Mouse (Mus musculus): ENCODE data around the gene Slc22a14. TPM values are rescaled to one million over a fixed set of nuclear protein-coding genes. Genes with fewer than 3 reads are reported as not detected.
"Not testable (repeated sequence)": the region's sequence is repeated elsewhere in the genome, so short reads cannot be mapped to it uniquely, and the experiment has no call there.

Slc22a14 gene
- polyA plus RNA-seq, 1 experiment from 2014 or later, result not detected

- H3K4me3 ChIP-seq (ENCODE audit: low read depth, low read length), result no peak overlapping the region
- ATAC-seq (ENCODE audit: low FRiP score) (no peak), DNase-seq (ENCODE audit: low spot score) (no peak)
- H3K9ac ChIP-seq (ENCODE audit: low read depth, low read length), result no peak overlapping the region
- H3K36me3 ChIP-seq (ENCODE audit: control insufficient read depth, insufficient read depth, low read length), result peaks cover 4% of the 10 kb centered on the region; the same call in 1 of the 2 replicates
- no peaks in the 10 kb centered on the region for H3K4me1 ChIP-seq (replicated peaks; ENCODE audit: control insufficient read depth, insufficient read depth, low read length)
- WGBS, result 94% methylated on average over 6 of the region's 6 CpGs
- H3K9me3 ChIP-seq (ENCODE audit: control insufficient read depth, low read length), result no peaks in the 10 kb centered on the region
- H3K27me3 ChIP-seq (ENCODE audit: control insufficient read depth, insufficient read depth, low read length), result no peaks in the 10 kb centered on the region
- H3K27ac ChIP-seq (ENCODE audit: low read depth, low read length), result no peak overlapping the region
- H3K4me2 ChIP-seq (replicated peaks; ENCODE audit: low read depth, low read length), result no peak overlapping the region
These were observed 97.2 kb downstream of the Slc22a14 start for GRCm38 (mm10) chr9:119268120-119268519.

GRCm38 (mm10) chr9:119266121-119266395, 99.3 kb downstream of the Slc22a14 start:
- H3K4me1 ChIP-seq (replicated peaks; ENCODE audit: control insufficient read depth, insufficient read depth, low read length); H3K9me3 ChIP-seq (ENCODE audit: control insufficient read depth, low read length); H3K27ac ChIP-seq (ENCODE audit: low read depth, low read length); H3K4me3 ChIP-seq (ENCODE audit: low read depth, low read length); DNase-seq (ENCODE audit: low spot score); ATAC-seq (ENCODE audit: low FRiP score); H3K27me3 ChIP-seq (ENCODE audit: control insufficient read depth, insufficient read depth, low read length); H3K9ac ChIP-seq (ENCODE audit: low read depth, low read length); H3K4me2 ChIP-seq (replicated peaks; ENCODE audit: low read depth, low read length); H3K36me3 ChIP-seq (ENCODE audit: control insufficient read depth, insufficient read depth, low read length): not testable (repeated sequence)
- WGBS, result 93% methylated on average over 5 of the region's 5 CpGs

GRCm38 (mm10) chr9:119265373-119266120, 99.8 kb downstream of the Slc22a14 start:
- not testable (repeated sequence) for ATAC-seq (ENCODE audit: low FRiP score); H3K4me2 ChIP-seq (replicated peaks; ENCODE audit: low read depth, low read length); H3K36me3 ChIP-seq (ENCODE audit: control insufficient read depth, insufficient read depth, low read length); H3K9me3 ChIP-seq (ENCODE audit: control insufficient read depth, low read length); DNase-seq (ENCODE audit: low spot score); H3K27ac ChIP-seq (ENCODE audit: low read depth, low read length); H3K4me1 ChIP-seq (replicated peaks; ENCODE audit: control insufficient read depth, insufficient read depth, low read length); H3K4me3 ChIP-seq (ENCODE audit: low read depth, low read length); H3K9ac ChIP-seq (ENCODE audit: low read depth, low read length); H3K27me3 ChIP-seq (ENCODE audit: control insufficient read depth, insufficient read depth, low read length)
- 88% methylated on average over 1 of the region's 1 CpGs for WGBS

GRCm38 (mm10) chr9:119263067-119263466, 102.3 kb downstream of the Slc22a14 start:
- peaks cover 4% of the 10 kb centered on the region; the same call in 1 of the 2 replicates for H3K36me3 ChIP-seq (ENCODE audit: control insufficient read depth, insufficient read depth, low read length)
- H3K4me2 ChIP-seq (replicated peaks; ENCODE audit: low read depth, low read length), result no peak overlapping the region
- H3K4me3 ChIP-seq (ENCODE audit: low read depth, low read length), result no peak overlapping the region
- H3K4me1 ChIP-seq (replicated peaks; ENCODE audit: control insufficient read depth, insufficient read depth, low read length), result no peaks in the 10 kb centered on the region
- H3K9ac ChIP-seq (ENCODE audit: low read depth, low read length), result no peak overlapping the region
- no peak overlapping the region for H3K27ac ChIP-seq (ENCODE audit: low read depth, low read length)
- no peaks in the 10 kb centered on the region for H3K9me3 ChIP-seq (ENCODE audit: control insufficient read depth, low read length)
- no peak for ATAC-seq (ENCODE audit: low FRiP score)
- no peaks in the 10 kb centered on the region for H3K27me3 ChIP-seq (ENCODE audit: control insufficient read depth, insufficient read depth, low read length)
- no peak for DNase-seq (ENCODE audit: low spot score)
- WGBS, result 96% methylated on average over 4 of the region's 4 CpGs

- Histone ChIP-seq H3K4me2 (replicated peaks; ENCODE audit: low read depth, low read length) (no peak overlapping the region), H3K27me3 (ENCODE audit: control insufficient read depth, insufficient read depth, low read length) (no peaks in the 10 kb centered on the region), H3K4me3 (ENCODE audit: low read depth, low read length) (no peak overlapping the region), H3K4me1 (replicated peaks; ENCODE audit: control insufficient read depth, insufficient read depth, low read length) (no peaks in the 10 kb centered on the region), H3K9ac (ENCODE audit: low read depth, low read length) (no peak overlapping the region), H3K27ac (ENCODE audit: low read depth, low read length) (no peak overlapping the region), H3K9me3 (ENCODE audit: control insufficient read depth, low read length) (no peaks in the 10 kb centered on the region), H3K36me3 (ENCODE audit: control insufficient read depth, insufficient read depth, low read length) (peaks cover 5% of the 10 kb centered on the region; the same call in 1 of the 2 replicates)
- WGBS, result 99% methylated on average over 2 of the region's 2 CpGs
- ATAC-seq (ENCODE audit: low FRiP score) (no peak), DNase-seq (ENCODE audit: low spot score) (no peak)
These were observed 104.5 kb downstream of the Slc22a14 start for GRCm38 (mm10) chr9:119260825-119261224.

- H3K9ac ChIP-seq (ENCODE audit: low read depth, low read length), result no peak overlapping the region
- H3K4me2 ChIP-seq (replicated peaks; ENCODE audit: low read depth, low read length), result no peak overlapping the region
- H3K4me3 ChIP-seq (ENCODE audit: low read depth, low read length), result no peak overlapping the region
- H3K4me1 ChIP-seq (replicated peaks; ENCODE audit: control insufficient read depth, insufficient read depth, low read length), result no peaks in the 10 kb centered on the region
- no peaks in the 10 kb centered on the region for H3K27me3 ChIP-seq (ENCODE audit: control insufficient read depth, insufficient read depth, low read length)
- H3K27ac ChIP-seq (ENCODE audit: low read depth, low read length), result no peak overlapping the region
- DNase-seq (ENCODE audit: low spot score) (no peak), ATAC-seq (ENCODE audit: low FRiP score) (no peak)
- H3K9me3 ChIP-seq (ENCODE audit: control insufficient read depth, low read length), result no peaks in the 10 kb centered on the region
- WGBS, result 94% methylated on average over 2 of the region's 2 CpGs
- H3K36me3 ChIP-seq (ENCODE audit: control insufficient read depth, insufficient read depth, low read length), result peaks cover 9% of the 10 kb centered on the region; the same call in 1 of the 2 replicates
These were observed 106.6 kb downstream of the Slc22a14 start for GRCm38 (mm10) chr9:119258785-119259184.

GRCm38 (mm10) chr9:119258128-119258527, 107.2 kb downstream of the Slc22a14 start:
- no peak overlapping the region for H3K4me3 ChIP-seq (ENCODE audit: low read depth, low read length)
- H3K4me1 ChIP-seq (replicated peaks; ENCODE audit: control insufficient read depth, insufficient read depth, low read length), result no peaks in the 10 kb centered on the region
- no peaks in the 10 kb centered on the region for H3K27me3 ChIP-seq (ENCODE audit: control insufficient read depth, insufficient read depth, low read length)
- no peak overlapping the region for H3K4me2 ChIP-seq (replicated peaks; ENCODE audit: low read depth, low read length)
- no peak overlapping the region for H3K27ac ChIP-seq (ENCODE audit: low read depth, low read length)
- H3K36me3 ChIP-seq (ENCODE audit: control insufficient read depth, insufficient read depth, low read length), result peaks cover 9% of the 10 kb centered on the region; the same call in 1 of the 2 replicates
- 85% methylated on average over 5 of the region's 5 CpGs for WGBS
- DNase-seq (ENCODE audit: low spot score) (no peak), ATAC-seq (ENCODE audit: low FRiP score) (no peak)
- no peak overlapping the region for H3K9ac ChIP-seq (ENCODE audit: low read depth, low read length)
- no peaks in the 10 kb centered on the region for H3K9me3 ChIP-seq (ENCODE audit: control insufficient read depth, low read length)

- no peaks in the 10 kb centered on the region for H3K27me3 ChIP-seq (ENCODE audit: control insufficient read depth, insufficient read depth, low read length)
- 95% methylated on average over 12 of the region's 12 CpGs for WGBS
- no peaks in the 10 kb centered on the region for H3K4me1 ChIP-seq (replicated peaks; ENCODE audit: control insufficient read depth, insufficient read depth, low read length)
- H3K27ac ChIP-seq (ENCODE audit: low read depth, low read length), result no peak overlapping the region
- H3K4me3 ChIP-seq (ENCODE audit: low read depth, low read length), result no peak overlapping the region
- H3K36me3 ChIP-seq (ENCODE audit: control insufficient read depth, insufficient read depth, low read length), result peaks cover 9% of the 10 kb centered on the region; the same call in 1 of the 2 replicates
- ATAC-seq (ENCODE audit: low FRiP score) (no peak), DNase-seq (ENCODE audit: low spot score) (no peak)
- no peaks in the 10 kb centered on the region for H3K9me3 ChIP-seq (ENCODE audit: control insufficient read depth, low read length)
- no peak overlapping the region for H3K9ac ChIP-seq (ENCODE audit: low read depth, low read length)
- no peak overlapping the region for H3K4me2 ChIP-seq (replicated peaks; ENCODE audit: low read depth, low read length)
These were observed 109.2 kb downstream of the Slc22a14 start for GRCm38 (mm10) chr9:119256161-119256560.

GRCm38 (mm10) chr9:119255096-119255495, 110.3 kb downstream of the Slc22a14 start:
- Histone ChIP-seq H3K27me3 (ENCODE audit: control insufficient read depth, insufficient read depth, low read length) (no peaks in the 10 kb centered on the region), H3K27ac (ENCODE audit: low read depth, low read length) (no peak overlapping the region), H3K36me3 (ENCODE audit: control insufficient read depth, insufficient read depth, low read length) (peaks cover 12% of the 10 kb centered on the region; the same call in 1 of the 2 replicates), H3K4me3 (ENCODE audit: low read depth, low read length) (no peak overlapping the region), H3K9ac (ENCODE audit: low read depth, low read length) (no peak overlapping the region), H3K9me3 (ENCODE audit: control insufficient read depth, low read length) (no peaks in the 10 kb centered on the region), H3K4me1 (replicated peaks; ENCODE audit: control insufficient read depth, insufficient read depth, low read length) (no peaks in the 10 kb centered on the region), H3K4me2 (replicated peaks; ENCODE audit: low read depth, low read length) (no peak overlapping the region)
- DNase-seq (ENCODE audit: low spot score) (no peak), ATAC-seq (ENCODE audit: low FRiP score) (no peak)
- WGBS, result 100% methylated on average over 1 of the region's 1 CpGs

Measured in hindbrain, embryonic 11.5 days (tissue).